Mouse (Mus musculus) layer of hippocampus, adult 9-10 months (tissue): ENCODE measurements around the gene Pdhx.

Source experiments
- DNase-seq: peaks from one replicate; pipeline ENCODE4 v3.0.0; 2022; ENCODE audit warnings: low spot score

The Pdhx gene

DNA sequence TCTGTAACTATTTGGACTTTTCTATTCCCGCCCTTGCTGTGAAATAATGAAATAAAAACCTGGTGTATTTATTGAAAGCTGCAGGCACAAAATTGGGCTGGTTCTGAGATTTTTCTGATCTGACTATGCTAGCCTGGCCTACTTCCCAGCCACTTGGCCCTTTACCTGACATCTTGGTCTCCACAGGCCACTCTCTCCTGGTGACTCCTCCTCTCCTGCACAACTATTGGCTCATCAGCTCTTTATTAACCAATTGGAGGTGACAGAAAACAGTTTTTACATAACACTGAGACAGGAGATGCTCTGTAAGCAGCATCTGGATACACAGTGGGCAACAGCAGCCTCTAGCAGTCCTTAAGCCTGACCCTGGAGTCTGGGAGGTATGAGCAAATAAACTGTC is 83.9 kb downstream of the Pdhx start:
- DNase-seq, result no peak

DNA sequence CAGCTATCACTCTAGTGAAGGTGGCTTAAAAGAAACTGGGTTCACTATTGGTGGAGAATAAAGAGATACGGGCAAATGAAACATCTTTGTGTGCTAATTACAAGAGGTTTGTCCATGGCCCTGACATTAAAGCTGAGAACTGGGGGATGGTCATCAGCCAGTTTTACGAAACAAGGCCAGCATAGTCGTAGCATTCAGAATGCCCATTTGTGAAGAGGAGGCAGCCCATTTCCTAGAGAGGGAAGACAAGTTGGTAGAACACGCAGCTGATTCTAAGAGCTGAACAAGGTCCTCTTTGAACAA is 85.7 kb downstream of the Pdhx start:
- DNase-seq, result no peak

DNA sequence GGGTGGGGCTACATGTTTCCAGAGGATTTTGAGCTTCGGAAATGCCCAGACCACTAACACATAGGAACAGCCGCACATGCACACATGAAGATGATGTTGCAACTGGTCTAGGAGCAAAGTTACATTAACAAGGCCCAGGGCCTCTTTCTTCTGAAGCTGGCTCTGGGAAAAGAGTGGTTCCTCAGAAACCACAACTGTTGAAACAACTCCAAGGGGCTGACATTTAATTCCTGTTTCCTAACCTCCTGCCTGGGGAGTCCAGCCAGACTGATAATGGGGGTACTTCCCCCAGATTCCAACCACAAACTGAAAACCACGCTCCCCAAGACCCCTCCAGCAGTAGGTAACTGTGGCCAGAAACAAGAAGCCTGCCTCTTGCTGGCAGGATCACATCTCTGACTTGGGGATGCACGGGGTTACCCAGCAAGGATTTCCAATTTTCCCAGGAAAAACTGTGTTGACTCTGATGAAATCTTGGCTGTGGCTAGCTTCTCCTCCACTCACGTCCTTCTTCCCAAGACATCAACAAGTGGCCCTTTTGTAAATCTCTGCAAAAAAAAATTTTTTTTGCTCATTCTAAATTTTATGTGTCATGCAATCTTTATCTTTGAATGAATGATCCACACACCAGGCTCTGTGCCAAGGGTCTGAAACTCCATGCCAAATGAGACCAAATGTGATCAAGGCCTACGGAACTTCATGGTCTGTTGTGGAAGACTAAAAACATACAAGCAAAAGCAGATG is 86.2 kb downstream of the Pdhx start:
- DNase-seq, result no peak

DNA sequence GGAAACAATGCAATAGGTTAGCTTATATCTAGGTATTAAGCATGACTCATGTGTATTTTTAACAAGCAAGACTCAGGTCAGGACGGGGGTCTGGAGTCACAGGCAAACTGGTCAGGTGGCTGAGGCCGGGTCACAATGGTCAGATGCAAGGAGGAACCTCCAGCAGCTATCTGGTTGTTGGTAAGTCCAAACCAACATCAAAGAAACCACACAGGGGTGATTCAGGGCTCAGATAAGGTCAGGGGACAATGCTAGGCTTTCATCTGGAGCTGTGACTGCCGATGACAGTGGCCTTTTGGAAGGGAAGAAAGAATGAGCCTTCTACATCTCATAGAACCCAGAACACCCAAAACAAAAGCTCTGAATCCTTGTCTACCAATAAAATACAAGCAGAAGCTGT is 86.9 kb downstream of the Pdhx start:
- DNase-seq, result no peak

DNA sequence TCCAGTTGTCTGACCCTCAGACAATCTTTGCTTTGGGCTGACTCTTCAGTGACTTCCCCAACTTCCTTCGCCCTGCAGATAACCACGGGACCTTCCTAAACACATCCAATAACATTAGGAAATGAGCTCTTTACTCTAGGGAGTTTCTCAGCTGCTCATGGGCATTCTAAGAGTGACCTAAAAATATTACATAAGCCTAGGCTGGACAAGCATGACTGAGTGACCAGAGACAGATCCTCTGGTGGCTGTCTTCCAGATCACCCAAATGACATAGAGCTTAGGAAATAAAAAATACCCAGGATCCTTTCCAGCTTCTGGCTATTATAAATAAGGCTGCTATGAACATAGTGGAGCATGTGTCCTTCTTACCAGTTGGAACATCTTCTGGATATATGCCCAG is 90.5 kb downstream of the Pdhx start:
- no peak for DNase-seq

DNA sequence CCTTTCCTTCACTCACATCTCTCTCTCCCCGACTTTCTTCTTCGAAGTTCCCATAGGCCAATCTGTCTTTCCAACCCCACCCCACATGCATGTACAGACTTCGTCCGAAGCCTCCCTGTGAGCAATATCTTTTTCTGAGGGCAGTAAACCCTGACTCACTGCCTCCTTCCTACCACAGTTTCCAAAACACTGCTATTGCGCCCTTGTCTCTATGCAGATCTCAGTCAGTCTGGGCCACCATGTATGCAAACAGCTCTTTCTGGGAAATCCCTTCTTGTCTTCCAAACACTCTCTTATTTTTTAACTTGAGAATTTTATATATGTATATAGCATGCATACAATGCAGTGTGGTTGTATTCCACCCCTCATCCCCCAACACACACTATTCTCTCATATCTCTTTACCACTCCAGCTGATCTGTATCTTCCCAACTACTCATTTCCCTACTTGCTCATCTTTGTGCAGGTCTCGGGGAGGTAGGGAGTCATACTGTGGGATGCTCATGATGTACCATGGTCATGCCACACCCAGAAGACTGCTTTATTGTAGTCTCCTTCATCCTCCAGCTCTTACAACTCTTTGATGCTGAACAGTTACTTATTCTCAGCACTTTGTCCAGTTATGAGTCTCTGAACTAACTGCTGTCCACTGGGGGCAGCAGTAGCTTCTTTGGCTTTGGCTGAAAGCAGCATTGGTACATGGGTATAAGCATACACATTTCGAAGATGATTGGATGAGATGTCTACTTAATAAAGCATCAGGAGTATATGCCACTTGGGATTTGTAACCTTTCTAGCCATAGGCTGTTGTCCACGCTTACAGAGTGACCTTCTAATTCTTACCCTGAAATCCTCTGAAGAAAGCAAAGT is 91.6 kb downstream of the Pdhx start:
- DNase-seq, result no peak

DNA sequence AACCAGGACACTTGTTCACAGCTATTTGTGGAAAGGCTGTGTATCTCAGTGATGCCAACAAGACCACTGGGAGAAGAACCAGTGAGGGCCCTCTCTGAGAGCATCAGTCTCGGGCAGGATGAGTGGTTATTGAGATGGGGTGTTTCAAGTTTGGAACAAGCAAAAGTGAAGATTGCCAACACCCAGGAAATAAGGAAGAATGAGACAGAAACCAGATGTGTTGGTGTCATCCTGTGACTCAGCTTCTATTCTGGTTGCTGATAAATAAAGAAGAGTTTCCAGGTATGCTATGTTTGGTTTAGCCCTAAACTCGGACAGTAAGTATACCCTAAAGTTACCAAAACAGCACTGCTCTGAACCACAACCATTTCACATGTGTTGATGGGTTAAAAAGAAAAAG is 92.4 kb downstream of the Pdhx start:
- no peak for DNase-seq

DNA sequence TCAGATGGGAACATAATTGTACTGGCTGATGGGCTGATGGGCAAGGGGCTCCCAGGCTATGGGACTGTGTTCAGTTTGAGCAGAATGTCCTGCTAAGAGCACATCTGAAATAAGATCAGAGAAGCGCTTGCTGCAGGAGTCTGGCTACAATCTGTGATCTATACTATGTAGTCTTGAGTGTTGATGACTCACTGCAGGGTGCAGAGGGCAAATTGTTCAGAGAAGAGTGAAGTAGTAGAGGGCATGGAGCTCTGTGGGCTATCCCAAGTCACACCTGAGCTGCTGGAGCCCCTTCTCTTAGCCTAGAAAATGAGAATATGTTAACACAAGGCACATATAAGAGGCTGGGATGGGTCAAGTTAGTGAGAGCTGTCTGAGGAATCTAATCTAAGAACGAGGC is 93.8 kb downstream of the Pdhx start:
- no peak for DNase-seq

DNA sequence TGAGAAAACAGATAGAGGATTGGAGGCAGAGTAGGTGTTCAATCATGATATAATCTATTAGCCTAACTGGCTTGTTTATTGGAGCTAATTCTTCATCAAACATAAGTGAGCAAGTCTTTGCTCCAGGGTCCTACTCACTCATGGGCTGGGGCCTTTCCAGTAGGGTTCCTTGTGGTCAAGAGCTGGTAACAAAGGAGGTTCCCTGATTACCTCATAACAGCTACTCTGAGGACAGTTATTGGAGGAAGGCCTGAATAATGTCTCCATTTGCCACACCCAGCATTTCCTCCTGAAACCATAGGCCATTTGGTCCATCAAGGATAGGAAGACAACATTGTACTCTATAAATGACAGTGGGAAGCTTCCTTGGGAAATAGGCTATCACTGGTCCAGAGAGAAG is 94.2 kb downstream of the Pdhx start:
- DNase-seq, result no peak

DNA sequence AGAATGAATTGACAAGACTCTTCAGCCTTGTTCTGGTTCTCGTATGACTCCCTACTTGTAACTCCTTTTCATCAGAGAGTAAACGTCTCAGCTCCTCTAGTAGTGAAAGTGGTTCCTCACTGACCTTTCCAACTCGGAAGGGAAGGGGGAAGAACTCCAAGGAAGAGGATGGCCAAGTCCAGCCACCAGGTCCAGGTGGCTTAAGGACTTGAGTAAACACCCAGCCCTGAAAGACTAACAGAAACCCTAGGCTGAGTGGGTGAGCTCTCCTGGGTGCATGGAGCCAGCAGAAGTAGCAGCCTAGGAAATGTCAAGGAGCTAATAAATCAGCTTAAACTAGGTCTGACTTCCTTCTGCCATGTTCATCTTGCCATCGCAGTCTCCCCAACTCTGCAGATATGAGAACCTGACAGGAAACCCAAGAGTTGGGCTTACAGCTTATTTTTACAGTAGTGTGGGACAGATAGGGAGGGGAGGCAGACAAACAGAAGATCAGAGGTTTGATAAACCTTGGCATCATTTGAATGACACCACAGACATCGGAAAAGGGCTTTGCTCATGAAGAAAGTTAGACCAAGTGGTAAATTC is 97.9 kb downstream of the Pdhx start:
- DNase-seq, result no peak

DNA sequence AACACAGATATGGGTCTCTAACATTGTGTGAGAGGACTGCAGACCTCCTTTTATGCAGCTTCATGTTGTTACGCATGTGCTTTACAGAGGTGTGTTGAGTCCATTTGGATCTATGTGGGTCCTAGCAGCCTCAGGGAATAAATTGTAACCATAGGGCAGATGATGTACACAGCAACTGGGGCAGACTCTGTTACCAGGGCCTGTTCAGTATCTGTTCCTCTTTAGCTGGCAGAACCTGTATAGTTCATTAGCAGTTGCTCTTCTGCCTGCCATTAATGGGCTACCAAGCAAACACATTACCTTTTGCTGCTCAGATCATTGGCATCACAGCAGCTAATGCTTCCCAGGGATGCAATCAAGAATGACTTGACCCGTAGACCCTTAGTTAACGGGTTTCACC is 100.2 kb downstream of the Pdhx start:
- no peak for DNase-seq

DNA sequence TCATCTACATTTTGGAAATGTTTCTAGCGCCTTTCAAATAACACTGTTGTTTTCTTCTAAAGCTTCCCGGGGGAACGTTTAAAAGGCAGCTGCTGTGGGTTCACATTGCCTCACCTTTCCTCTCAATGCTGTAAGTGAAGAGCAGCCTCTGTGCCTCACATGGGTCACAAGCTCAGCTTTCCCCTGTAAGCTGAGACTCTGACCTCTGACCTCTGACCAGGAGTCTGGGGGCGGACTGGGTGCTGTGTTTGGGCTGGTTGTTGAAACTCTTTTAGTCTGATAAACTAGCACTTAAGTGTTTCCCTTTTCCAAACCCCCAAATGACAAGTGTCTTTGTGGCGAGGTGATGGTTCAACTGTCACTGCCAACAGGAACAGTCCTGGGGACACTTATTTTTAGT is 100.7 kb downstream of the Pdhx start:
- DNase-seq, result no peak

DNA sequence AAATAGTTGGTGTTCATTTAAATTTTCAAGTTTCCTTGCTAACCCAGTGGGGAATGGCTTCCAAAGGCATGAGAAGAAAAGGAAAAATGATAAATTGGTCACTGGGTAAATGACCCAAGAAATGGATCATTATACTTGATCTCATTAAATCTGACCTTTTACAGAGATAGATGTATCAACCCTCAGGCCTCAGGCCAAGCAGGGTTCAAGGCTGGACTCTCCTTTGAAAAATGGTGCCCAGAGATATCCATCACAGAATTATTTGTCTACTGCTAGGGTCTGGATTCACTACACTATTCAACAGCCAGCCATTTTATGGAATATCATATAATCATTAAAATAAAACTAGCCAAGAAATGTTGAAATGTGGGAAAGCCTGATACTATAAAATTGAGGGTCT is 101.4 kb downstream of the Pdhx start:
- DNase-seq, result no peak
